Mouse (Mus musculus) midbrain, embryonic 13.5 days (tissue): ENCODE data around the gene Dclk2. TPM values are rescaled to one million over a fixed set of nuclear protein-coding genes. Genes with fewer than 3 reads are reported as not detected.

Source experiments
- ATAC-seq: fragments of 200-750 bp; cut with Nextera tagmentation; 2 replicates; pipeline ENCODE4 v1.8.0; 2017; ENCODE audit warnings: mild to moderate bottlenecking, moderate TSS enrichment, moderate library complexity
- H3K27ac ChIP-seq: fragments of 300-500 bp; sonication (generic); 2 replicates; pipeline ENCODE4 v1.5.1; 2015; ENCODE audit warnings: inconsistent platforms, mild to moderate bottlenecking, moderate library complexity
- H3K27me3 ChIP-seq: fragments of 300-500 bp; sonication (generic); 2 replicates; pipeline ENCODE4 v1.6.1; 2015; ENCODE audit warnings: mild to moderate bottlenecking, inconsistent platforms
- H3K36me3 ChIP-seq: fragments of 300-500 bp; sonication (generic); 2 replicates; pipeline ENCODE4 v1.6.1; 2015; ENCODE audit warnings: mild to moderate bottlenecking, inconsistent platforms
- H3K4me1 ChIP-seq: fragments of 300-500 bp; sonication (generic); replicated peaks from 2 replicates; pipeline ENCODE4 v1.6.1; 2015; ENCODE audit warnings: inconsistent platforms
- H3K4me2 ChIP-seq: fragments of 300-500 bp; sonication (generic); replicated peaks from 2 replicates; pipeline ENCODE4 v1.6.1; 2015; ENCODE audit warnings: moderate library complexity, mild to moderate bottlenecking, inconsistent platforms
- H3K4me3 ChIP-seq: fragments of 300-500 bp; sonication (generic); replicated peaks from 2 replicates; pipeline ENCODE4 v1.5.1; 2015; ENCODE audit warnings: mild to moderate bottlenecking, inconsistent platforms
- H3K9ac ChIP-seq: fragments of 300-500 bp; sonication (generic); replicated peaks from 2 replicates; pipeline ENCODE4 v1.6.1; 2015; ENCODE audit warnings: mild to moderate bottlenecking, inconsistent platforms
- H3K9me3 ChIP-seq: fragments of 300-500 bp; sonication (generic); 2 replicates; pipeline ENCODE4 v1.6.1; 2016; ENCODE audit warnings: mild to moderate bottlenecking, inconsistent platforms
- WGBS: fragments of 180-500 bp; shearing (Covaris S2); methylation state at CpG from one replicate; pipeline ENCODE4 v1.1.7; 2015; 5-methylcytosine and 5-hydroxymethylcytosine counted together
- polyA plus RNA-seq: library from polyadenylated mRNA; unstranded; fragments of >200 nt; fragmentation: Nextera tagmentation; extraction: Ambion mirVana; gene quantifications from 2 replicates; pipeline ENCODE4 v1.2.1, GENCODE M21; 2015

The Dclk2 gene
- polyA plus RNA-seq, 1 experiment from 2014 or later: 79.2 TPM

DNA sequence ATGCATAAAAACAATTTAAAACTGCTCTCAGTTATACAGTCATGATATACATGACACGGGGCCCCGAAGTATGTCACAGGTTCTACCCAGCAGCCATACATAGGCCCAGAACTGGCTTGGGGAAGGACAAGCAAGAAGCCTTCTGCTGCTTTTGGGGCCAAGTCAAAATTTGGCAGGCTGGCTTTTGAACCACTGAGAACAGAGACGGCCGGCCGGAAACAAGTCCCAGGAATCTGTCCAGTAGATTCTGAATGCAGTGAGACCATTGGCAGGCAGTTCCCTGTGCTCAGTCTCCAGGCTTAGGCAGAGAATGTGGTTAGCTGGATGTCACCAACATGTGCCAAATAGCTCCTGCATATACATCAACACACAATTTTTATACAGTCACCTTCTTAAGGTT is 130.9 kb downstream of the Dclk2 start:
- Histone ChIP-seq H3K4me2 (no peak overlapping the region), H3K27me3 (no peaks in the 10 kb centered on the region), H3K4me3 (no peak overlapping the region), H3K27ac (0 out of 2 replicates have a peak overlapping the region, but pooled peaks have one; percentile 20), H3K36me3 (peaks cover 74% of the 10 kb centered on the region), H3K9me3 (no peaks in the 10 kb centered on the region), H3K9ac (no peak overlapping the region), H3K4me1 (peaks cover 20% of the 10 kb centered on the region)
- 87% methylated on average over 5 of the region's 5 CpGs for WGBS
- no peak for ATAC-seq

DNA sequence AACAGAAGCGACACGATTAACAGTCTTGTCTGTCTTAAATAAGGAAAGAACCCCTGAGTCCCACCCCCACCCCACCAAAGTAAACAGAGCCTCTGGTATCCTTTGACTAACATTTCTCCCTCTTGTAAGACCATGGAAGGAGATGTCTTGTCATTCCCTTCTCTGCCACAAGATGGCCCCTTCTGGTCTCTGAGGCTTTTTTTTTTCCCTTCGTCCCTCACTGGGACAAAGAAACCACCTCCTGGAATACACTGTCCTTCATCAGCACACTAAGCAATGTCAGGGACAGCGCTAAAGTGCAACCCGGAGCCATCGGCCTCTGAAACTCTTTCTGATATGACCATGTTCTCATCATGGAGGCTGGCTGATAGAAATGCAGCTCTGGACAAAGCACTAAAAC is 131.9 kb downstream of the Dclk2 start:
- Histone ChIP-seq H3K36me3 (peaks cover 79% of the 10 kb centered on the region), H3K27ac (peak overlapping the region; percentile 62), H3K9ac (peak overlapping the region; percentile 4; the same call in 1 of the 2 replicates), H3K27me3 (no peaks in the 10 kb centered on the region), H3K4me2 (no peak overlapping the region), H3K9me3 (no peaks in the 10 kb centered on the region), H3K4me3 (no peak overlapping the region), H3K4me1 (peaks cover 20% of the 10 kb centered on the region)
- ATAC-seq: no peak; the same call in 1 of the 2 replicates
- 41% methylated on average over 6 of the region's 6 CpGs for WGBS

DNA sequence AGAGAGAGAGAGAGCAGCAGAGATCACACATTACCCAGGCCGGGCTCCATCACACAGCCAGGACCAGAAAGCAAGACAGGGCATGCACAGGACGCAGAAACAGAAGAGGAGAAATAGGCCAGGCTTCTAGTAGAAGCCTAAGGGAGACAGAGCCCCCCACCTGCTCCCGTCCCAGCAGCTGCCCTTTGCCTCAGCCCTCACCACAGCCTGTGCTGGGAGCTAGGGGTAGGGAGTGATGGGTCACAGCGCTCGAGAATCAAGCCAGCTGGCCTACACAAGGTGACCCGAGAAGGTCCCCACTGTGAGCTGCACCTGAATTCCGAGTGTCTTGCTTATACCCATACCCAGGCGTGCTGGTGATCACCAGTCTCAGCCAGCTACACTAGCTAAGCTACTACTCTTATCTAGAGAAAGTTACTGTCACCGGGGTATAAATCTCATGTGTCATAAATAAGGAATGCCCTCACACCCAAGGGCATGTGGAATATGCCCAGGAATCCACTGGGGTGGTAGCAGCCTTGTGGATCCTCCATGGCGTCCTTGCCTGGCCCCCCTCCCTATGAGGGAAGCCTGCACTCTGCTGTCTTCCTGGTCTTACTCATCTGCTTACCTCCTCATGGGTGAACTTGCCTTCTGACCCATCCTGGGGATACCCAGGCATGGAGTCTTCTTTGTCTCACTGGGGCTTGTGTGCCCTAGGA is 133.1 kb downstream of the Dclk2 start:
- H3K9ac ChIP-seq: peak overlapping the region; percentile 32; the same call in 1 of the 2 replicates
- peaks cover 20% of the 10 kb centered on the region for H3K4me1 ChIP-seq
- 93% methylated on average over 10 of the region's 10 CpGs for WGBS
- H3K27ac ChIP-seq: peak overlapping the region; percentile 62
- no peaks in the 10 kb centered on the region for H3K9me3 ChIP-seq
- no peak overlapping the region for H3K4me3 ChIP-seq
- no peak overlapping the region for H3K4me2 ChIP-seq
- H3K36me3 ChIP-seq: peaks cover 72% of the 10 kb centered on the region
- peak; percentile 40 for ATAC-seq
- H3K27me3 ChIP-seq: no peaks in the 10 kb centered on the region

DNA sequence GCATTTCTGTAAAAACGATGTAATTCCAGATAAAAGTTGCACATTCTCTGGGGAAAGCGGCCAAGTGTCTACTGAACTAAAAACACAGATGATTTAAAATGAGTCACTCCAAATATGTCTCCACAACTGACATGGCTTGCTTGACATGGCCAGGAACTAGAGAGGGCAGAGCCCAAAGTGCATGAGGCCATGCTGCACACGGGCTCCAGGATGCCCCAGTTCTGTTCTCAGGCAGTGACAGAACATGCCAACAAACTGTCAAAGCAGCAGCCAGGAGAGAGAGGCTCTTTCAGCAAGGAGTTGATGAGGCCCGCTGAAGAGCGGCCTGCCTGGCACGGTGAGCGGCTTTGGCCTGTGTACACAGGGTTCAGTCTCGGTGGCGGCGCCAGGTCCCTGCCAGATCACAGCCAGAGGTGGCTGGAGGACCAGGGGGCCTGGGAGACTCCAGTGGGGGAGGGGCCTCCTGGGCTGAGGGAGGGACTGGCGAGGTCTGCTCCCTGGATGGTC is 133.8 kb downstream of the Dclk2 start:
- Histone ChIP-seq H3K9me3 (no peaks in the 10 kb centered on the region), H3K4me1 (peaks cover 20% of the 10 kb centered on the region), H3K27ac (peak overlapping the region; percentile 62), H3K4me2 (no peak overlapping the region), H3K4me3 (no peak overlapping the region), H3K9ac (peak overlapping the region; percentile 32; the same call in 1 of the 2 replicates), H3K36me3 (peaks cover 66% of the 10 kb centered on the region), H3K27me3 (no peaks in the 10 kb centered on the region)
- 64% methylated on average over 11 of the region's 11 CpGs for WGBS
- ATAC-seq: peak; percentile 72

DNA sequence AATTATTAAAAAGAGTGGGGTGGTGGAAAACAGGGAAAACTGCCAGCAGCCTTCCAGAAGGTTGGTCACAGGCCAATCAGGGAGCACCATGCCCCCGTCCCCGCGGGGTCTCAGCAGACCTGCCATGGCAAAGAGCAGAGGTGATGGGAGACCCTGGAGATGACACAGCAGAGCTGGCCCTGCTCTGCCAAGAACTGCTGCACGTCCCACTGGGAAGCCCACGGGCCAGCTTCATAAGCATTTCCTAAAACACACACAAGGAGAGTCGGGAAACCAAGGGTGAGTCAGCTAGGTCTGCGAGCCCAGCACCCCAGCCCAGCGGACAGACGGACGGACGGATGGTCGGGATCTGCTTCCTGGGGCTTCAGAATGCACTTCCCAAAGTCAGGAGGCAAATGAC is 134.4 kb downstream of the Dclk2 start:
- 87% methylated on average over 12 of the region's 12 CpGs for WGBS

DNA sequence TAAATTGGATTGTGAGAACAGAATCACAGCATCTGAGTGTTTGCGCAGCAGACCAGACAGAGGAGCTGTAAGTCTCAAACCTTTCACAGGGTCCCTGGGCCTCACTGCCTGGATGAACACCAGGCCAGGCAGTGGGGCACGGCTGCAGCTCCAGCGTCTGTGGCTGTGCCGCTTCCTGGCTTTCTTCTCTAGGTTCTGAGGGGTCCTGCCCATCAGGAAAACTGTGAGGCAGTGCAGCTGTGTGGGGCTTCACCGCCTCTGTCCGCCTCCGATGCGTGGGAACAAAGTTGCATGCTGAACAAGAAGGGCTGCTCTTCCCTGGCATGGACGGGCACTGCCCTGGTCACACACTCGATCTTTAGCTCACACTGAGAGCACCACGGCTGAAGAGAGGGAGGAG is 135.7 kb downstream of the Dclk2 start:
- Histone ChIP-seq H3K4me3 (no peak overlapping the region), H3K36me3 (peaks cover 64% of the 10 kb centered on the region), H3K9ac (no peak overlapping the region), H3K4me1 (peaks cover 20% of the 10 kb centered on the region), H3K27me3 (no peaks in the 10 kb centered on the region), H3K27ac (peak overlapping the region; percentile 35; the same call in 1 of the 2 replicates), H3K9me3 (no peaks in the 10 kb centered on the region), H3K4me2 (no peak overlapping the region)
- no peak for ATAC-seq
- WGBS: 82% methylated on average over 11 of the region's 11 CpGs

More for the DNA sequence above, 134.4 kb downstream of the Dclk2 start:
- no peak overlapping the region for H3K4me3 ChIP-seq
- ATAC-seq: no peak
- peak overlapping the region; percentile 39; the same call in 1 of the 2 replicates for H3K9ac ChIP-seq
- no peak overlapping the region for H3K27ac ChIP-seq
- no peaks in the 10 kb centered on the region for H3K27me3 ChIP-seq
- peaks cover 20% of the 10 kb centered on the region for H3K4me1 ChIP-seq
- no peaks in the 10 kb centered on the region for H3K9me3 ChIP-seq
- H3K36me3 ChIP-seq: peaks cover 62% of the 10 kb centered on the region
- H3K4me2 ChIP-seq: no peak overlapping the region

DNA sequence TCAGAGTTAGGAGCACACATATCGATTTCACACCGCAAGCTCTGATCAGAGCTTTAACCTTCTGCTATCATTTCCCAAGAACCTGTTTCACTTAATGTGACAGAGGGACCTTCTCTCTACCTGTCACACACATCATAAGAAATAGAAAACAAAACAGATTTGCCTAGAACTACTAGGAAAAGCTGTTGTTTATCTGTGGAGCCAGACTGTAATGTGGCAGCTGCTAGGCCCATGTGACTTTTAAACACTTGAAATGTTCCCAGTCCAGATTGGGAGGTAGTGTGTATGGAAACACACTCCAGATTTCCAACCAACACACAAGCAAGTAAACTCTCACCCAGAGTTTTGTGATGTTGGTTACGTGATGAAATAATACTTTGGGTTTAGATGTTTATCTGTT is 136.6 kb downstream of the Dclk2 start:
- H3K4me3 ChIP-seq: no peak overlapping the region
- peaks cover 17% of the 10 kb centered on the region for H3K4me1 ChIP-seq
- H3K36me3 ChIP-seq: peaks cover 64% of the 10 kb centered on the region
- H3K27ac ChIP-seq: no peak overlapping the region
- WGBS: 96% methylated on average over 3 of the region's 3 CpGs
- no peak overlapping the region for H3K9ac ChIP-seq
- no peak overlapping the region for H3K4me2 ChIP-seq
- H3K9me3 ChIP-seq: no peaks in the 10 kb centered on the region
- no peak for ATAC-seq
- H3K27me3 ChIP-seq: no peaks in the 10 kb centered on the region

DNA sequence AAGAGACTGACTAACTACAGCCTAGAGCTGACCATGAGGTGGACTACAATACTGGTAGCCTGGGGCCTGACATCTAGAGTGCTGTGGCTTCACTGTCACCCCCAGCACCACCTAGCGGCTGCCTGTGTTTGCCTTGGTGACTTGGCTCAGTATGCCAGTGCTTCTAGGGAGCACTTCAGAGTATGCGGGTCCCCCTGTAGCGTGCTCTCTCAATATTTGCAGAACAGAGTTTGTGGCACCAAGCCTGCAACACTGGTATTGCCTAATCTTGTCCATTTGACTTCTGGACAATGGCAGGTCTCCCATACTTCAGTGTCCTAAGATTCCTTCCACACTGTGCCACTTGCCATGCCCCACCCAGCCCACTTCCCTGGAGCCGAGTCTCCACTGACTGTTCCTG is 140.9 kb downstream of the Dclk2 start:
- ATAC-seq: peak; percentile 53
- WGBS: 77% methylated on average over 4 of the region's 4 CpGs
- Histone ChIP-seq H3K9me3 (no peaks in the 10 kb centered on the region), H3K27ac (no peak overlapping the region), H3K4me3 (no peak overlapping the region), H3K27me3 (no peaks in the 10 kb centered on the region), H3K36me3 (peaks cover 47% of the 10 kb centered on the region), H3K9ac (no peak overlapping the region), H3K4me1 (peaks cover 18% of the 10 kb centered on the region), H3K4me2 (no peak overlapping the region)

DNA sequence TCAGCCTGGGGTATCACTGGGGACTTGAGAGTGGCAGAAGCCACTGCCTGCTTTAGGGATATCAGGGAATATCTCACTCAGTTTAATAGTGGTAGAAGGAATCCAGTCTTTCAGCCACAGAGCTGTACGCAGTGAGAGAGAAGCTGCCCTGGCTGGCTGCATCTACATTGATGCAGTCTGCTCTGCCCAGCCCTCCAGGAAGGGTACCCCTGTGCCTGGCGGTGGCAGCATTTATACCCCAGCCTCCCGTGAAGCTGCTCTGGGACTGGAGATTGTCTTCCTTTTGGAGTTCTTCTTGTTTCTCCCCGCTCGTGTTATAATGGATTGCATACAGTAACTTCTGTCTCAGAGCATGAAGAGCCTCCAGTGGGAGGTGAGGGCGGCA is 145.2 kb downstream of the Dclk2 start:
- Histone ChIP-seq H3K4me1 (peaks cover 22% of the 10 kb centered on the region), H3K4me2 (no peak overlapping the region), H3K4me3 (no peak overlapping the region), H3K9me3 (no peaks in the 10 kb centered on the region), H3K27ac (peak overlapping the region; percentile 56), H3K9ac (no peak overlapping the region), H3K36me3 (peaks cover 25% of the 10 kb centered on the region), H3K27me3 (no peaks in the 10 kb centered on the region)
- peak; percentile 43 for ATAC-seq
- WGBS: 86% methylated on average over 6 of the region's 6 CpGs

DNA sequence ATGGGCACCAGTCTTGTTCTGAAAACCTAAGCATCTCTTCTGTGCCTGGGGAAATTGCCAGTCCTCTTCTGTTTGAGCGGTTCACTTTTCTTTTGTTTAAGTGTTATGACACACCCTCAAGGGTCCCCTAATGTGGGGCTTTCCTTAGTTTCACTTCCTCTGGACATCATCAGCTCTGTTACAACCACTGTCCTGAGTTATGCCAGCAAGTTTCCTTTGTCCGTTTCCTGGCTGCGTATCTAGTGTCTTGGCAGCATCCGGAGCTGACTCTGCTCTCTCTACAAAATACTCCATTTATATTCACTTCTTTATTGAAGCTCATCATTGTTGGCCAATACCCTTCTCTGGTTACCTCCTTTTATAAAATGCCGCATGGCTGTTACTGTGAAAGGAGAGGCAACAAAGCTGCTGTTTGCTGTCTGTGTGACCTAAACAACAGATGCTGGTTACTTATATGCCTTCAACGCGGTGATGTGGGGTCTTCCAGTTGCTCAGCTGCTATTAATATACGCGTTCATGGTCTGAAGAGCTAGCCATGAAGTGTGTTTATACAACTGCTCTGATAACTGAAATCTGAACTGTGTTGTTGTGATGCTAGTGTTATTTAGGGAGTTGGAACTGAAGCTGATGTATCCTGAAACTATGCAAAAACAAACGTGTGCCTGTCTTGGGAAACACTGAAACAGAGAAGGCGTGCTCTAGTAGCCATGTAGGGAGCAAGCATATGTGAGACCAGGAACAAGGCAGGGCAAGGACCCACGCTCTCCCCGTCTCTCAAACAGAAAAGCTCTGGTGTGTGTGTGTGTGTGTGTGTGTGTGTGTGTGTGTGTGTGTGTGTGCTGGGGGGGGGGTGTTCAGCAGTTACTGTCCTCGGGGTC is 145.8 kb downstream of the Dclk2 start:
- H3K36me3 ChIP-seq: peaks cover 21% of the 10 kb centered on the region
- H3K4me1 ChIP-seq: peaks cover 22% of the 10 kb centered on the region
- no peak overlapping the region for H3K4me3 ChIP-seq
- WGBS: 53% methylated on average over 14 of the region's 14 CpGs
- H3K27me3 ChIP-seq: no peaks in the 10 kb centered on the region
- no peaks in the 10 kb centered on the region for H3K9me3 ChIP-seq
- no peak overlapping the region for H3K4me2 ChIP-seq
- 0 out of 2 replicates have a peak overlapping the region, but pooled peaks have one; percentile 8 for H3K9ac ChIP-seq
- H3K27ac ChIP-seq: peak overlapping the region; percentile 56; the same call in 1 of the 2 replicates
- peak; percentile 38; the same call in 1 of the 2 replicates for ATAC-seq

DNA sequence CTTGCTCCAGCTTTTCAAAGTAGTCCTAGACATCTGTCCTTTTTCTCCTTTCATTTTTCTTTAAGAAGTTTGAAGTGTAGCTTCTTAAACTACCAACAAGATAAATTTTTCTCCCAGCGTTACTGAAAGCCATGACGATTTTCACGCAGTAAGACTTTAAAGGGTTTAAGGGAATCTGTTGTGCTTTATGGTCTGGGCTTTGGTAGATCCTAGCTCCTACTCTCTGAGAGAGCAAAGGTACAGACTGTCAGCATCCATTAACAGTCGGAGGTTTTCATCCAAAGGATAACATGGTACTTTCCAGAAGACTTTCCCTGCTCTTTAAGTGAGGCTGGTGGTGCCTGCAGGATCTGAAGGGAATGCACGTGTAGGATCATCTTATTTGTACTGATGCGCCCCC is 151.7 kb downstream of the Dclk2 start:
- no peak overlapping the region for H3K4me3 ChIP-seq
- no peaks in the 10 kb centered on the region for H3K27me3 ChIP-seq
- no peak overlapping the region for H3K27ac ChIP-seq
- peak overlapping the region; percentile 23; the same call in 1 of the 2 replicates for H3K4me2 ChIP-seq
- WGBS: 24% methylated on average over 6 of the region's 6 CpGs
- H3K9ac ChIP-seq: no peak overlapping the region
- H3K9me3 ChIP-seq: no peaks in the 10 kb centered on the region
- H3K36me3 ChIP-seq: no peaks in the 10 kb centered on the region
- peaks cover 14% of the 10 kb centered on the region for H3K4me1 ChIP-seq
- ATAC-seq: peak; percentile 45; the same call in 1 of the 2 replicates

DNA sequence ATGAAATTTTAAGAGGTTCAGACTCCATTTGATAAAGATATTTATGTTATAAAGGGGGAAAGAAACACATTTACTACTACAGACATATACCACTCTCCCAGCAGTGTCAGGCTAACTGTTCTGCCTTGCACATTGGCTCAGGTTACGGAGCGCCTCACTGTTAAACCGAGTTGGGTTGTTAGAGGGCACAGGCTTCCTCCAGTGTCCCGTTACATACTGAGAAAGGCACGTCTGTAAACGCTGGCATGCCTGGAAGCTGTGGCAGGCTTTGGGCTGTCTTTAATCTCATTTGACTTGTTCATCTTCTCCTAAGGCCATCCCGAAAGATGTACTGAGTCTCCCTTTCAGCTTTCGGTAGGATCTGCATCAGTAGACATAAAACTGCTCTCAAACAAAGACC is 152.1 kb downstream of the Dclk2 start:
- Histone ChIP-seq H3K4me3 (no peak overlapping the region), H3K9me3 (no peaks in the 10 kb centered on the region), H3K4me1 (peaks cover 14% of the 10 kb centered on the region), H3K27me3 (no peaks in the 10 kb centered on the region), H3K36me3 (no peaks in the 10 kb centered on the region), H3K9ac (no peak overlapping the region), H3K4me2 (peak overlapping the region; percentile 23; the same call in 1 of the 2 replicates), H3K27ac (no peak overlapping the region)
- 0 out of 2 replicates have a peak, but pooled peaks have one; percentile 40 for ATAC-seq
- WGBS: 11% methylated on average over 8 of the region's 8 CpGs
